Mouse (Mus musculus): ENCODE results near the gene Tpm3. TPM values are rescaled to one million over a fixed set of nuclear protein-coding genes. Genes with fewer than 3 reads are reported as not detected.

The Tpm3 gene
- polyA plus RNA-seq, 1 experiment from 2014 or later, result 509 TPM

DNA sequence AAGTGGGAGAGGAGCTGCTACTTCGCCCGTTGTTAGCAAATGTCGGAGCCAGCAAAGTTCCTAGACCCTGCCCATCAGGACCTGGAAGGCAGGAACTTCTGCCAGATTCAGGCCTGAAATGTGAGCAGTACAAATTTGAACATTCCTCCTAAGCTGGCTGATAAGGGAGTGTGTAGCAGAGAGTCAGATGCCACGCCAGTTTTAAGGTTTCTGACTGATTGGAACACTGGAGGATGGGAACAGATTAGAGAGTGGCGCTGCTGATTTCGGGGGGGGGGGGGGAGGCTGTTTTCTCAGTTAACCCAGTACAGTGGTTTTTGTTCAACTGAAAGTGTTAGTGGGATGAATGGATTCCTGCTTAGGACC is 8.0 kb downstream of the Tpm3 start:
- peaks cover 14% of the 10 kb centered on the region for H3K4me1 ChIP-seq (ENCODE audit: control insufficient read depth, insufficient read depth, low read length)
- H3K27ac ChIP-seq (ENCODE audit: low read depth, low read length), result peak overlapping the region; percentile 80; the same call in 1 of the 2 replicates
- ATAC-seq (ENCODE audit: insufficient read depth, low FRiP score, low TSS enrichment), result no peak
- H3K4me2 ChIP-seq (ENCODE audit: low read depth), result peak overlapping the region; percentile 87
- no peaks in the 10 kb centered on the region for H3K36me3 ChIP-seq (ENCODE audit: control insufficient read depth, insufficient read depth, low read length)
- peak overlapping the region; percentile 88 for H3K9ac ChIP-seq (ENCODE audit: low read length)
- H3K27me3 ChIP-seq (ENCODE audit: control insufficient read depth, insufficient read depth, low read length), result no peaks in the 10 kb centered on the region
- H3K4me3 ChIP-seq (ENCODE audit: low read depth, low read length), result peak overlapping the region; percentile 91
- H3K9me3 ChIP-seq (ENCODE audit: control insufficient read depth, low read length), result no peaks in the 10 kb centered on the region
- 4% methylated on average over 6 of the region's 6 CpGs for WGBS
- DNase-seq (ENCODE audit: low spot score), result no peak

DNA sequence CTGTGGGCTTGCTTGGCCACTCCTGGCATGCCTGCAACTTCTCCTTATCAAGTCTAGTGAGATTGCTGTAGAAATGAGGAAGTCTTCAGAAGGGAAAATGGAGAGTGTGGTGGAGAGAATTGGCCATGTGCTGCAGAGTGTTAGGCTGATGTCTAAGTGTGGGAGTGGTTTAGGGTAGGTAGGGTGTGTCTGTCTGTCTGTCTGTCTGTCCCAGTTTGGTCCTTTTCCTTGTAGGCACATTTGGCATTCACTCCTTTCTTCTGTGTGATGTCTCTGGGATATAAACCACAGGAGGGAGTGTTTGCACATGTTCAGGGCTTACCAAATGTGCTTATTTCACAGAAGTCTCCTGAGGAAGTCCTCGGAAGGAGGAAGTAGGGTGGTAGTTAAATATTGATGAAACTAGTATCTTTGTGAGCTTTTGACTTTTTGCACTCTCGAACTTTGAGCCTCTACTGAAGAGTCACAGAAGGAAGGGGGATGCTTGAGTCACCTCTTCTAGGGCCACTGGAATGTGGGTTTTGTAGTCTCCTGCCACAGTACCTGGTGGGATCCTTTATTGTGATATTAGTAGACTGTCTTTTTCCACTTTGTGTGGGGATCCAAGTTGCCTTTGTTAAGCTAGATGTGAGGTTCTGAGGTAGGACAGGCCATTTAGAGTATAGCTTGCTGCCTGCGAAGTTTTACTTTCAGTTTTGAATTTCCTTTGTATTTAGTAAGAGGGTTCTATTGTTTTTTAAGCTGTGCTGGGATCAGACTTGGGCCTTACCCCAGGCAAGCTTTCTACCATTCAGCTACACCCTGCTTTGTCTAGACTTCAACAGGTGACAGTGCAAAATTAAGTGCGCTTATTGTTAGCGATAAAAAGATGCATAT is 9.2 kb downstream of the Tpm3 start:
- no peak for DNase-seq (ENCODE audit: low spot score)
- Histone ChIP-seq H3K4me1 (ENCODE audit: control insufficient read depth, insufficient read depth, low read length) (peaks cover 14% of the 10 kb centered on the region), H3K9ac (ENCODE audit: low read length) (0 out of 2 replicates have a peak overlapping the region, but pooled peaks have one; percentile 7)

GRCm38 (mm10) chr3:90083034-90083433 is 10.6 kb downstream of the Tpm3 start:
- H3K27ac ChIP-seq (ENCODE audit: low read depth, low read length), result no peak overlapping the region
- H3K27me3 ChIP-seq (ENCODE audit: control insufficient read depth, insufficient read depth, low read length), result no peaks in the 10 kb centered on the region
- peaks cover 6% of the 10 kb centered on the region for H3K36me3 ChIP-seq (ENCODE audit: control insufficient read depth, insufficient read depth, low read length)
- 81% methylated on average over 5 of the region's 5 CpGs for WGBS
- no peak overlapping the region for H3K4me2 ChIP-seq (ENCODE audit: low read depth)
- DNase-seq (ENCODE audit: low spot score), result no peak
- no peaks in the 10 kb centered on the region for H3K9me3 ChIP-seq (ENCODE audit: control insufficient read depth, low read length)
- no peak overlapping the region for H3K9ac ChIP-seq (ENCODE audit: low read length)
- no peak overlapping the region for H3K4me3 ChIP-seq (ENCODE audit: low read depth, low read length)
- peaks cover 14% of the 10 kb centered on the region for H3K4me1 ChIP-seq (ENCODE audit: control insufficient read depth, insufficient read depth, low read length)
- ATAC-seq (ENCODE audit: insufficient read depth, low FRiP score, low TSS enrichment), result no peak

More for the DNA sequence above, 9.2 kb downstream of the Tpm3 start:
- H3K27ac ChIP-seq (ENCODE audit: low read depth, low read length), result no peak overlapping the region
- no peaks in the 10 kb centered on the region for H3K27me3 ChIP-seq (ENCODE audit: control insufficient read depth, insufficient read depth, low read length)
- no peaks in the 10 kb centered on the region for H3K9me3 ChIP-seq (ENCODE audit: control insufficient read depth, low read length)
- ATAC-seq (ENCODE audit: insufficient read depth, low FRiP score, low TSS enrichment), result no peak
- WGBS, result 82% methylated on average over 5 of the region's 5 CpGs
- no peaks in the 10 kb centered on the region for H3K36me3 ChIP-seq (ENCODE audit: control insufficient read depth, insufficient read depth, low read length)
- H3K4me3 ChIP-seq (ENCODE audit: low read depth, low read length), result peak overlapping the region; percentile 91
- H3K4me2 ChIP-seq (ENCODE audit: low read depth), result peak overlapping the region; percentile 87

GRCm38 (mm10) chr3:90083698-90084324 is 11.4 kb downstream of the Tpm3 start:
- ATAC-seq (ENCODE audit: insufficient read depth, low FRiP score, low TSS enrichment) (no peak), DNase-seq (ENCODE audit: low spot score) (no peak)
- Histone ChIP-seq H3K4me1 (ENCODE audit: control insufficient read depth, insufficient read depth, low read length) (peaks cover 10% of the 10 kb centered on the region), H3K36me3 (ENCODE audit: control insufficient read depth, insufficient read depth, low read length) (peaks cover 13% of the 10 kb centered on the region), H3K4me2 (ENCODE audit: low read depth) (no peak overlapping the region), H3K27me3 (ENCODE audit: control insufficient read depth, insufficient read depth, low read length) (no peaks in the 10 kb centered on the region), H3K9me3 (ENCODE audit: control insufficient read depth, low read length) (no peaks in the 10 kb centered on the region), H3K9ac (ENCODE audit: low read length) (no peak overlapping the region), H3K27ac (ENCODE audit: low read depth, low read length) (no peak overlapping the region), H3K4me3 (ENCODE audit: low read depth, low read length) (no peak overlapping the region)
- 60% methylated on average over 3 of the region's 3 CpGs for WGBS

GRCm38 (mm10) chr3:90084790-90085189 is 12.3 kb downstream of the Tpm3 start:
- no peak for ATAC-seq (ENCODE audit: insufficient read depth, low FRiP score, low TSS enrichment)
- whole genome bisulfite sequencing, result 87% methylated on average over 4 of the region's 4 CpGs
- Histone ChIP-seq H3K27me3 (ENCODE audit: control insufficient read depth, insufficient read depth, low read length) (no peaks in the 10 kb centered on the region), H3K9ac (ENCODE audit: low read length) (no peak overlapping the region), H3K9me3 (ENCODE audit: control insufficient read depth, low read length) (no peaks in the 10 kb centered on the region), H3K4me1 (ENCODE audit: control insufficient read depth, insufficient read depth, low read length) (peaks cover 7% of the 10 kb centered on the region), H3K4me3 (ENCODE audit: low read depth, low read length) (no peak overlapping the region), H3K4me2 (ENCODE audit: low read depth) (no peak overlapping the region), H3K27ac (ENCODE audit: low read depth, low read length) (no peak overlapping the region), H3K36me3 (ENCODE audit: control insufficient read depth, insufficient read depth, low read length) (peaks cover 16% of the 10 kb centered on the region)
- DNase-seq (ENCODE audit: low spot score), result no peak

- H3K4me1 ChIP-seq (ENCODE audit: control insufficient read depth, insufficient read depth, low read length), result peaks cover 7% of the 10 kb centered on the region
- H3K9ac ChIP-seq (ENCODE audit: low read length), result no peak overlapping the region
- H3K36me3 ChIP-seq (ENCODE audit: control insufficient read depth, insufficient read depth, low read length), result peaks cover 16% of the 10 kb centered on the region
- H3K27me3 ChIP-seq (ENCODE audit: control insufficient read depth, insufficient read depth, low read length), result no peaks in the 10 kb centered on the region
- no peak overlapping the region for H3K4me3 ChIP-seq (ENCODE audit: low read depth, low read length)
- 81% methylated on average over 6 of the region's 6 CpGs for WGBS
- H3K27ac ChIP-seq (ENCODE audit: low read depth, low read length), result no peak overlapping the region
- H3K9me3 ChIP-seq (ENCODE audit: control insufficient read depth, low read length), result no peaks in the 10 kb centered on the region
- ATAC-seq (ENCODE audit: insufficient read depth, low FRiP score, low TSS enrichment) (no peak), DNase-seq (ENCODE audit: low spot score) (no peak)
- H3K4me2 ChIP-seq (ENCODE audit: low read depth), result no peak overlapping the region
These were observed 12.8 kb downstream of the Tpm3 start for GRCm38 (mm10) chr3:90085281-90085680.

- Histone ChIP-seq H3K36me3 (ENCODE audit: control insufficient read depth, insufficient read depth, low read length) (peaks cover 20% of the 10 kb centered on the region), H3K27me3 (ENCODE audit: control insufficient read depth, insufficient read depth, low read length) (no peaks in the 10 kb centered on the region), H3K9ac (ENCODE audit: low read length) (no peak overlapping the region), H3K4me3 (ENCODE audit: low read depth, low read length) (no peak overlapping the region), H3K9me3 (ENCODE audit: control insufficient read depth, low read length) (no peaks in the 10 kb centered on the region), H3K4me1 (ENCODE audit: control insufficient read depth, insufficient read depth, low read length) (peaks cover 4% of the 10 kb centered on the region), H3K27ac (ENCODE audit: low read depth, low read length) (no peak overlapping the region), H3K4me2 (ENCODE audit: low read depth) (no peak overlapping the region)
- DNase-seq (ENCODE audit: low spot score), result no peak
- ATAC-seq (ENCODE audit: insufficient read depth, low FRiP score, low TSS enrichment), result no peak
- 93% methylated on average over 5 of the region's 5 CpGs for WGBS
These were observed 13.6 kb downstream of the Tpm3 start for GRCm38 (mm10) chr3:90086068-90086467.

DNA sequence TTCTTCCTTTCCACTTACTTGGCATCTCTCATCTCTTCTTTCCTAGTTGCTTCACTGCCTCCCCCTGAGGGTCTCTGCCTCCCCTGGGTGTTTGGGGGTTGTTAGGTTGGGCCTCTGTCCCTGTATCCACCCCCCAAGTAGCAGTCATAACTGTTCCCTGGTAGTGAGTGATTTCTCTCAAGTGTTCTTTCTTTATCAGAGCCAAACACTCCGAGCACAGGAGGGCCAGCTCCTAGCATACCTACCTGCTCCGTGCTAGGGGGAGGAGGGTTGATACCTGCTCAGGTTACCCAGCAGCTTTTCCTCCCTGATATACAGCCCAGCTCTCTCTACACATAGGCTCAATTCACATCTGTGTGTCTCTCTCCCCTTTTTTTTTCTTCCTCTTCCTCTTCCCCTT is 16.2 kb downstream of the Tpm3 start:
- H3K9me3 ChIP-seq (ENCODE audit: control insufficient read depth, low read length), result no peaks in the 10 kb centered on the region
- WGBS, result 98% methylated on average over 2 of the region's 2 CpGs
- H3K4me3 ChIP-seq (ENCODE audit: low read depth, low read length), result no peak overlapping the region
- H3K9ac ChIP-seq (ENCODE audit: low read length), result no peak overlapping the region
- peaks cover 32% of the 10 kb centered on the region for H3K36me3 ChIP-seq (ENCODE audit: control insufficient read depth, insufficient read depth, low read length)
- no peaks in the 10 kb centered on the region for H3K27me3 ChIP-seq (ENCODE audit: control insufficient read depth, insufficient read depth, low read length)
- ATAC-seq (ENCODE audit: insufficient read depth, low FRiP score, low TSS enrichment) (no peak), DNase-seq (ENCODE audit: low spot score) (no peak)
- no peak overlapping the region for H3K4me2 ChIP-seq (ENCODE audit: low read depth)
- H3K27ac ChIP-seq (ENCODE audit: low read depth, low read length), result no peak overlapping the region
- H3K4me1 ChIP-seq (ENCODE audit: control insufficient read depth, insufficient read depth, low read length), result no peaks in the 10 kb centered on the region

GRCm38 (mm10) chr3:90090892-90091291 is 18.4 kb downstream of the Tpm3 start:
- ATAC-seq (ENCODE audit: insufficient read depth, low FRiP score, low TSS enrichment), result no peak

More at GRCm38 (mm10) chr3:90090892-90091291, 18.4 kb downstream of the Tpm3 start:
- no peak for DNase-seq (ENCODE audit: low spot score)
- 95% methylated on average over 6 of the region's 6 CpGs for WGBS
- Histone ChIP-seq H3K27me3 (ENCODE audit: control insufficient read depth, insufficient read depth, low read length) (no peaks in the 10 kb centered on the region), H3K27ac (ENCODE audit: low read depth, low read length) (no peak overlapping the region), H3K36me3 (ENCODE audit: control insufficient read depth, insufficient read depth, low read length) (peaks cover 39% of the 10 kb centered on the region), H3K9me3 (ENCODE audit: control insufficient read depth, low read length) (no peaks in the 10 kb centered on the region), H3K9ac (ENCODE audit: low read length) (no peak overlapping the region), H3K4me3 (ENCODE audit: low read depth, low read length) (no peak overlapping the region), H3K4me1 (ENCODE audit: control insufficient read depth, insufficient read depth, low read length) (no peaks in the 10 kb centered on the region), H3K4me2 (ENCODE audit: low read depth) (no peak overlapping the region)

Data from neural tube, embryonic 11.5 days (tissue).